17 mouse cellular contexts compared by ENCODE assay signal in genomic region chr4:54072482-54072881, GRCm38 (mm10).
A peak's percentile ranks its signal among the peaks of the same experiment; 100 is the strongest.
DNase-seq lines count a peak whose midpoint lies in the region; ATAC-seq and TF ChIP-seq lines count a peak whose summit lies in the region.
"Had no signal": no experiment of that assay in that cellular context is flagged by ENCODE, and none has a peak within 500 bp of the region (broad histone marks: within the 10 kb centered on the region; RNA-seq: fewer than 3 reads in every experiment).

No protein-coding gene starts in this region.

- H3K9me3 ChIP-seq in ES-Bruce4 (replicated peaks; ENCODE audit: control insufficient read depth, insufficient read depth, low read length, poor library complexity, severe bottlenecking), result peaks cover 26% of the 10 kb centered on the region
- H3K9me3 ChIP-seq in forebrain, embryonic 11.5 days (ENCODE audit: control insufficient read depth, low read length), result no peaks in the 10 kb centered on the region; the same call in 1 of the 2 replicates
- H3K9me3 ChIP-seq in hindbrain, embryonic 13.5 days, result peaks cover 9% of the 10 kb centered on the region; the same call in 1 of the 2 replicates
- H3K9me3 ChIP-seq: liver, embryonic 15.5 days had no signal

- TF ChIP-seq CTCF in ES-Bruce4 (IDR thresholded peaks at IDR 0.05; ENCODE audit: low read depth, low read length), result no peak
- no peak for TF ChIP-seq CTCF in cerebellum, adult 2 months (IDR thresholded peaks at IDR 0.05; ENCODE audit: borderline replicate concordance, insufficient read depth, low read depth, low read length)

- H3K27ac ChIP-seq in ES-Bruce4 (ENCODE audit: insufficient read depth, low read length), result peak overlapping the region; percentile 94
- H3K27ac ChIP-seq in forebrain, embryonic 11.5 days (ENCODE audit: low read depth, low read length), result peak overlapping the region; percentile 85
- peak overlapping the region; percentile 58; the same call in 1 of the 2 replicates for H3K27ac ChIP-seq in hindbrain, embryonic 13.5 days
- no peak overlapping the region for H3K27ac ChIP-seq in cerebellum, adult 2 months (ENCODE audit: insufficient read depth, low read length)
- H3K27ac ChIP-seq: heart, embryonic 10.5 days; liver, embryonic 15.5 days had no signal

- no peaks in the 10 kb centered on the region for H3K36me3 ChIP-seq in ES-Bruce4 (ENCODE audit: control insufficient read depth, insufficient read depth, low read length, poor library complexity, severe bottlenecking)
- H3K36me3 ChIP-seq in forebrain, embryonic 11.5 days (ENCODE audit: control insufficient read depth, insufficient read depth, low read length), result no peaks in the 10 kb centered on the region
- no peaks in the 10 kb centered on the region for H3K36me3 ChIP-seq in hindbrain, embryonic 13.5 days
- H3K36me3 ChIP-seq: heart, embryonic 10.5 days; liver, embryonic 15.5 days had no signal

- H3K4me3 ChIP-seq in ES-Bruce4 (ENCODE audit: low read depth, low read length), result no peak overlapping the region
- H3K4me3 ChIP-seq in forebrain, embryonic 11.5 days (ENCODE audit: low read depth, low read length), result no peak overlapping the region
- no peak overlapping the region for H3K4me3 ChIP-seq in hindbrain, embryonic 13.5 days
- H3K4me3 ChIP-seq in cerebellum, adult 2 months (replicated peaks; ENCODE audit: insufficient read depth, low read depth, low read length), result no peak overlapping the region
- H3K4me3 ChIP-seq: heart, embryonic 10.5 days; liver, embryonic 15.5 days; megakaryocyte, embryonic 14.5 days had no signal

- H3K27me3 ChIP-seq in ES-Bruce4 (ENCODE audit: control insufficient read depth, insufficient read depth, low read length, poor library complexity, severe bottlenecking), result no peaks in the 10 kb centered on the region
- no peaks in the 10 kb centered on the region for H3K27me3 ChIP-seq in forebrain, embryonic 11.5 days (ENCODE audit: control insufficient read depth, insufficient read depth, low read length)
- H3K27me3 ChIP-seq in hindbrain, embryonic 13.5 days, result no peaks in the 10 kb centered on the region
- no peaks in the 10 kb centered on the region for H3K27me3 ChIP-seq in cerebellum, adult 2 months (ENCODE audit: control insufficient read depth, insufficient read depth, low read length)
- H3K27me3 ChIP-seq: liver, embryonic 15.5 days; megakaryocyte, embryonic 14.5 days had no signal

- WGBS in forebrain, embryonic 11.5 days, result 30% methylated on average over 3 of the region's 3 CpGs
- 18% methylated on average over 3 of the region's 3 CpGs for WGBS in hindbrain, embryonic 13.5 days
- 50% methylated on average over 3 of the region's 3 CpGs for WGBS in cerebellum, adult 2 months

- ATAC-seq in forebrain, embryonic 11.5 days (replicated peaks; ENCODE audit: low FRiP score), result peak; percentile 28; the same call in 1 of the 2 replicates
- ATAC-seq in hindbrain, embryonic 13.5 days (ENCODE audit: low FRiP score), result no peak
- ATAC-seq: inflammation-experienced regulatory T-cells, adult 6 months had no signal

- no peak overlapping the region for H3K4me2 ChIP-seq in forebrain, embryonic 11.5 days (ENCODE audit: low read depth, low read length, severe bottlenecking)
- H3K4me2 ChIP-seq in hindbrain, embryonic 13.5 days, result no peak overlapping the region
- H3K4me2 ChIP-seq: liver, embryonic 15.5 days had no signal

- no peaks in the 10 kb centered on the region for H3K4me1 ChIP-seq in ES-Bruce4 (ENCODE audit: control insufficient read depth, insufficient read depth, low read length)
- H3K4me1 ChIP-seq in forebrain, embryonic 11.5 days (replicated peaks; ENCODE audit: control insufficient read depth, insufficient read depth, low read length), result peaks cover 5% of the 10 kb centered on the region
- peaks cover 13% of the 10 kb centered on the region for H3K4me1 ChIP-seq in hindbrain, embryonic 13.5 days (replicated peaks)
- H3K4me1 ChIP-seq in cerebellum, adult 2 months (ENCODE audit: control insufficient read depth, insufficient read depth, low read length), result no peaks in the 10 kb centered on the region
- H3K4me1 ChIP-seq: heart, embryonic 10.5 days; liver, embryonic 15.5 days; megakaryocyte, embryonic 14.5 days had no signal

- peak; percentile 31 for DNase-seq in ES-CJ7 (ENCODE audit: low read depth, low spot score)
- no peak for DNase-seq in forebrain, embryonic 11.5 days (ENCODE audit: low spot score)
- DNase-seq in cerebellum, adult 8-10 months, result no peak
- no peak for DNase-seq in cerebellum, adult 2 months
- no peak for DNase-seq in spleen, adult 12 weeks (ENCODE audit: low spot score)
- DNase-seq: gastrocnemius, postnatal 10 days; heart, postnatal 14 days; kidney, adult 8-10 months; kidney, postnatal 36 days; lung, postnatal 10 days; thymus, postnatal 25 days had no signal

- H3K9ac ChIP-seq in ES-Bruce4 (ENCODE audit: low read depth, poor library complexity, severe bottlenecking), result no peak overlapping the region
- no peak overlapping the region for H3K9ac ChIP-seq in forebrain, embryonic 11.5 days (ENCODE audit: low read length)
- no peak overlapping the region for H3K9ac ChIP-seq in hindbrain, embryonic 13.5 days
- H3K9ac ChIP-seq: liver, embryonic 15.5 days had no signal

- TF ChIP-seq EP300 in ES-Bruce4 (IDR thresholded peaks at IDR 0.05; ENCODE audit: insufficient read depth, low read depth, low read length), result no peak

- TF ChIP-seq POLR2A in ES-Bruce4 (IDR thresholded peaks at IDR 0.05; ENCODE audit: insufficient read depth, low read length), result no peak
- TF ChIP-seq POLR2A in cerebellum, adult 2 months (IDR thresholded peaks at IDR 0.05; ENCODE audit: borderline replicate concordance, insufficient read depth, low read length), result no peak
